Mouse (Mus musculus) cerebellum, adult 2 months (tissue): ENCODE data around the gene Pde1c. TPM values are rescaled to one million over a fixed set of nuclear protein-coding genes. Genes with fewer than 3 reads are reported as not detected.

Source experiments
- DNase-seq, 2 experiments: peaks; one replicate each; pipeline ENCODE4 v3.0.0; 2021
- H3K27ac ChIP-seq: fragments of 200-500 bp; 2 replicates; pipeline ENCODE4 v1.5.1; 2012; ENCODE audit warnings: low read length, control low read depth, inconsistent platforms; ENCODE audit not compliant: insufficient read depth
- H3K27me3 ChIP-seq: fragments of 200-500 bp; 2 replicates; pipeline ENCODE4 v1.6.1; 2012; ENCODE audit warnings: inconsistent platforms, mild to moderate bottlenecking, low read length, moderate library complexity; ENCODE audit not compliant: control insufficient read depth, insufficient read depth
- H3K4me1 ChIP-seq: fragments of 200-500 bp; 2 replicates; pipeline ENCODE4 v1.6.1; 2011; ENCODE audit warnings: low read length; ENCODE audit not compliant: control insufficient read depth, insufficient read depth
- H3K4me3 ChIP-seq: fragments of 200-500 bp; replicated peaks from 2 replicates; pipeline ENCODE3; 2011; ENCODE audit warnings: mild to moderate bottlenecking, low read depth, low read length, control low read depth; ENCODE audit not compliant: insufficient read depth
- CTCF ChIP-seq: fragments of 200-500 bp; IDR thresholded peaks from 2 replicates; pipeline ENCODE4 v1.5.1; 2011; ENCODE audit warnings: low read depth, mild to moderate bottlenecking, control low read depth, low read length, moderate library complexity, borderline replicate concordance; ENCODE audit not compliant: insufficient read depth
- POLR2A ChIP-seq: fragments of 200-500 bp; IDR thresholded peaks from 2 replicates; pipeline ENCODE4 v1.6.1; 2011; ENCODE audit warnings: low read length, control low read depth, borderline replicate concordance; ENCODE audit not compliant: insufficient read depth
- WGBS: fragments of 180-500 bp; shearing (Covaris S2); methylation state at CpG from one replicate; pipeline ENCODE4 v1.1.7; 2018; 5-methylcytosine and 5-hydroxymethylcytosine counted together
- polyA plus RNA-seq: library from polyadenylated mRNA; depleted of rRNA; stranded (reverse); fragments of >200 nt; gene quantifications from 2 replicates; pipeline ENCODE4 v1.2.3, GENCODE M21; 2012

The Pde1c gene
- polyA plus RNA-seq, 1 experiment, result 29.9 TPM

DNA sequence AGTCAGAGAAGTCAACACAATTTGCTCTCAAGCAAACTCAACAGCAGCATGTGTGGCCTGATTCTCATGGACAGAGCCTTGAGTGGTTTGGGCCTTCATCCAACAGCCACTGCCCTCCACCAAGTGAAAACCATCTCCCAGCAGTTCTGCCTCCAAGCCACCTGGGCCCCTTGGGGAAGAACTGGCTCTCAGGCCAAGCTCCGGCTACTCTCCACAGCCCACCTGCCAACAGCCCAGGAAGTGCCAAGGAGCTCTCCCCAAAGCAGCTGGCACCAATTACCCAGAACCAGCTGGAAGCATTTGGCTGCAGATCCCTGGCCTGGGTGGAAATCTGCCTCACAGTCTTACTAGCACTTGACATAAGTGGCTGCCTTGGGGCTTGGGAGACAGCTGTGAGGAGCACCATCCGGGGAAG lies 8.4 kb downstream of the Pde1c start:
- H3K4me3 ChIP-seq, result no peak overlapping the region
- 7% methylated on average over 2 of the region's 2 CpGs for WGBS
- TF ChIP-seq POLR2A (no peak), CTCF (no peak)
- DNase-seq, result peak; percentile 94 to 98
- no peaks in the 10 kb centered on the region for H3K27me3 ChIP-seq
- no peak overlapping the region for H3K27ac ChIP-seq
- H3K4me1 ChIP-seq, result peaks cover 7% of the 10 kb centered on the region; the same call in 1 of the 2 replicates

GRCm38 (mm10) chr6:56558711-56559110 lies 10.2 kb downstream of the Pde1c start:
- 81% methylated on average over 2 of the region's 2 CpGs for WGBS
- Histone ChIP-seq H3K4me3 (no peak overlapping the region), H3K4me1 (peaks cover 7% of the 10 kb centered on the region; the same call in 1 of the 2 replicates), H3K27ac (no peak overlapping the region), H3K27me3 (no peaks in the 10 kb centered on the region)
- TF ChIP-seq POLR2A (no peak), CTCF (no peak)
- no peak for DNase-seq

- no peak for DNase-seq
- Histone ChIP-seq H3K4me1 (peaks cover 7% of the 10 kb centered on the region; the same call in 1 of the 2 replicates), H3K4me3 (no peak overlapping the region), H3K27me3 (no peaks in the 10 kb centered on the region), H3K27ac (no peak overlapping the region)
- no peak for TF ChIP-seq POLR2A
- no peak for TF ChIP-seq CTCF
- 87% methylated on average over 3 of the region's 3 CpGs for WGBS
These were observed 13.1 kb downstream of the Pde1c start for GRCm38 (mm10) chr6:56555848-56556247.

DNA sequence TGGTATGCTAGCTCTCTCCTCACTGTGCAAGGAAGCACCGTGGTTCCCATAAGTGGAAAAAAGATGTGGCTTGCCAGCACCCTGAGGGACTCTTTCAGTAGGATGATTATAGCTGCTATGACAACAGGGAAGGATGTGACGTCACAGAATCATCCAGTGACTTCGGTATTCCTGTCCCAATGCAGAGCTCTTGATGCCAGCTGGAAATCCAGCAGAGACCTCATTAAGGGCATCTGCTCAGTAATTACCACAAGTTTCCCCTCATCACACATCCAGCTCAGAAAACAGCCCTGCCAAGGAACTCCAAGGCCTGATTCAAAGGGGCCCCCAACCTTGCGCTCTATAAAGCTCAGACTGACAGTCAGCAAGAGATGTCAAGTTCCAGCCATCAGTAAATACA lies 13.5 kb downstream of the Pde1c start:
- WGBS, result 71% methylated on average over 4 of the region's 4 CpGs
- no peak for TF ChIP-seq CTCF
- TF ChIP-seq POLR2A, result no peak
- H3K27me3 ChIP-seq, result no peaks in the 10 kb centered on the region
- H3K27ac ChIP-seq, result no peak overlapping the region
- H3K4me3 ChIP-seq, result no peak overlapping the region
- peaks cover 7% of the 10 kb centered on the region; the same call in 1 of the 2 replicates for H3K4me1 ChIP-seq
- DNase-seq, result no peak

- TF ChIP-seq CTCF (no peak), POLR2A (no peak)
- Histone ChIP-seq H3K27me3 (no peaks in the 10 kb centered on the region), H3K4me1 (no peaks in the 10 kb centered on the region), H3K27ac (no peak overlapping the region), H3K4me3 (no peak overlapping the region)
- WGBS, result 97% methylated on average over 4 of the region's 4 CpGs
- DNase-seq, result no peak
These were observed 17.9 kb downstream of the Pde1c start for GRCm38 (mm10) chr6:56551022-56551421.

DNA sequence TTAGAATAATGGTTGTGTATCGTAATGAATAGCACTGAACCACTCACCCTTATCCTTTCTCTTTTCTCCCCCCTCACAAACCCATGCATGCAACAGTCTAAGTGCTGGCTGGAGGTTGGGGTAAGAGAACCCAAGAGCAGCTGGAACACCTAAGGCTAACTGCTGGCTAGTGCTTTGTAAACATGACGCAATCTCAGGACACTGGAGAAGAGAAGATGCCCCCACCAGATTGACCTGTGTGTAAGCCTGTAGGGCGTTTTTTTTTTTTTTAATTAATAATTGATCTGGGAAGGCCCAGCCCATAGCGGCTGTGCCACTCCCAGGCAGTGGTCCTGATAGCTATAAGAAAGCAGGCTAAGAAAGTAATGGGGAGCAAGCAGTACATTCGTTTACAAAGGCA lies 28.7 kb downstream of the Pde1c start:
- H3K4me3 ChIP-seq, result no peak overlapping the region
- WGBS, result 90% methylated on average over 5 of the region's 5 CpGs
- TF ChIP-seq POLR2A (no peak), CTCF (no peak)
- no peak for DNase-seq
- H3K27me3 ChIP-seq, result no peaks in the 10 kb centered on the region
- H3K4me1 ChIP-seq, result no peaks in the 10 kb centered on the region
- no peak overlapping the region for H3K27ac ChIP-seq

DNA sequence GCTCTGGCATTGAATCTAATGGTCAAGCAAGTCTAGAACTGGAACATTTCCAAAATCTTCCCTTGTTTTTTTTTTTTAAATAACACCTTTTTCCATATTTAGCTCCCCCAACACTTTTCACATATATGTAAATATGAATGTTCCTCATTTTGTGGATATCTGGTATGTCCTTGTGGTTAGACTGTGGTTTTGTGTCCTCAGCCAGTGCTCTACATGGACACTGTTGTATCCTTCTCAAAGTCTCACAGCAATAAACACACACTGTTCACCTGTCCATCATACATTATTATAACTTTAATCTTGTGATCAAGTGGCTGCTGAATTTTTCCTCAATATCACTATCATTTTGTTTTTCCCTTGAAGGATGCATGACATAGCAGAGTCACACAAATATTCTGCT lies 34.2 kb downstream of the Pde1c start:
- H3K4me1 ChIP-seq, result peaks cover 7% of the 10 kb centered on the region; the same call in 1 of the 2 replicates
- no peak overlapping the region for H3K27ac ChIP-seq
- no peak for DNase-seq
- H3K27me3 ChIP-seq, result no peaks in the 10 kb centered on the region
- TF ChIP-seq POLR2A, result no peak
- no peak for TF ChIP-seq CTCF
- H3K4me3 ChIP-seq, result no peak overlapping the region

- whole genome bisulfite sequencing, result 10% methylated on average over 2 of the region's 2 CpGs
These were observed 36.6 kb downstream of the Pde1c start for GRCm38 (mm10) chr6:56532257-56532656.

More at GRCm38 (mm10) chr6:56532257-56532656, 36.6 kb downstream of the Pde1c start:
- Histone ChIP-seq H3K27me3 (no peaks in the 10 kb centered on the region), H3K27ac (no peak overlapping the region), H3K4me3 (no peak overlapping the region), H3K4me1 (peaks cover 7% of the 10 kb centered on the region; the same call in 1 of the 2 replicates)
- TF ChIP-seq CTCF, result no peak
- TF ChIP-seq POLR2A, result no peak
- DNase-seq, result peak; percentile 48 to 77
